Mouse (Mus musculus): ENCODE data around the gene Nek2.

DNA sequence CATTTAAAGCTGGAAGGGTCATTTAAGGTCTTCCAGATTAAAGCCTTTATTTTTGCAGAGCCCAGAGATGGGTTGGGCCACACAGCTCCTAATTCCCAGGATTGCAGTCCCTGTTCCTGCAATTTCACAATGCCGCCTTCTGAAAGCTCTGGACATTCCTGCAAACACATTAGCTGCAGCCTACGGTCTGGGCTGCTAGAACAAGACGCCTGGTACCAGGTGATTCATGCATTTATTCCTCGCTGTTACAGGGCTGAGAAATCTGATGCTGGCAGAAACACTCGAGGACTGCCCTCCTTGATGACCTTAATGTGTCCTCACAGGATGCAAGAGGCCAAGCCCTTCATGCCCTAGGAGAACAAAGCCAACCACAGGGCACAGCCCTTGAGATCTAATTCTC is 6.3 kb upstream of the Nek2 start:
- no peak for TF ChIP-seq TAL1 (IDR thresholded peaks at IDR 0.05; ENCODE audit: low read length)
- TF ChIP-seq GATA1 (IDR thresholded peaks at IDR 0.05; ENCODE audit: low read length): no peak

Measured in erythroblast, embryonic 14.5 days (primary cell).